Mouse (Mus musculus) limb, embryonic 12.5 days (tissue): ENCODE measurements around the gene Unkl. TPM values are rescaled to one million over a fixed set of nuclear protein-coding genes. Genes with fewer than 3 reads are reported as not detected.

ENCODE experiments used
- ATAC-seq: fragments of 200-750 bp; cut with Nextera tagmentation; 2 replicates; pipeline ENCODE4 v1.8.0; 2017; ENCODE audit warnings: low read depth, moderate TSS enrichment; ENCODE audit not compliant: insufficient number of reproducible peaks, insufficient read depth, low FRiP score, low TSS enrichment
- H3K27ac ChIP-seq: fragments of 300-500 bp; sonication (generic); 2 replicates; pipeline ENCODE4 v1.5.1; 2016; ENCODE audit warnings: mild to moderate bottlenecking, moderate library complexity
- H3K27me3 ChIP-seq: fragments of 300-500 bp; sonication (generic); 2 replicates; pipeline ENCODE4 v1.6.1; 2016; ENCODE audit warnings: mild to moderate bottlenecking, moderate library complexity
- H3K36me3 ChIP-seq: fragments of 300-500 bp; sonication (generic); 2 replicates; pipeline ENCODE4 v1.6.1; 2016; ENCODE audit warnings: mild to moderate bottlenecking, moderate library complexity
- H3K4me1 ChIP-seq: fragments of 300-500 bp; sonication (generic); replicated peaks from 2 replicates; pipeline ENCODE4 v1.6.1; 2016
- H3K4me2 ChIP-seq: fragments of 300-500 bp; sonication (generic); 2 replicates; pipeline ENCODE4 v1.6.1; 2016; ENCODE audit warnings: mild to moderate bottlenecking, moderate library complexity
- H3K4me3 ChIP-seq: fragments of 300-500 bp; sonication (generic); replicated peaks from 2 replicates; pipeline ENCODE4 v1.5.1; 2016; ENCODE audit warnings: mild to moderate bottlenecking
- H3K9ac ChIP-seq: fragments of 300-500 bp; sonication (generic); replicated peaks from 2 replicates; pipeline ENCODE4 v1.6.1; 2016; ENCODE audit warnings: mild to moderate bottlenecking, moderate library complexity
- H3K9me3 ChIP-seq: fragments of 300-500 bp; sonication (generic); 2 replicates; pipeline ENCODE4 v1.6.1; 2016; ENCODE audit warnings: mild to moderate bottlenecking, moderate library complexity
- WGBS: fragments of 180-500 bp; shearing (Covaris S2); methylation state at CpG from one replicate; pipeline ENCODE4 v1.1.7; 2016; 5-methylcytosine and 5-hydroxymethylcytosine counted together
- polyA plus RNA-seq: library from polyadenylated mRNA; unstranded; fragments of >200 nt; fragmentation: Nextera tagmentation; extraction: Ambion mirVana; gene quantifications from 2 replicates; pipeline ENCODE4 v1.2.1, GENCODE M21; 2016

The Unkl gene
- polyA plus RNA-seq, 1 experiment from 2014 or later, result 10.5 TPM

- ATAC-seq, result no peak
- Histone ChIP-seq H3K4me3 (no peak overlapping the region), H3K27ac (no peak overlapping the region), H3K9me3 (no peaks in the 10 kb centered on the region), H3K4me2 (no peak overlapping the region), H3K27me3 (no peaks in the 10 kb centered on the region), H3K36me3 (peaks cover 81% of the 10 kb centered on the region), H3K4me1 (no peaks in the 10 kb centered on the region), H3K9ac (no peak overlapping the region)
- WGBS, result 83% methylated on average over 3 of the region's 3 CpGs
Measured at GRCm38 (mm10) chr17:25264453-25264852, 76.3 kb downstream of the Unkl start.

- Histone ChIP-seq H3K36me3 (peaks cover 51% of the 10 kb centered on the region), H3K4me1 (peaks cover 28% of the 10 kb centered on the region), H3K9ac (peak overlapping the region; percentile 98), H3K9me3 (no peaks in the 10 kb centered on the region), H3K27me3 (no peaks in the 10 kb centered on the region), H3K4me2 (peak overlapping the region; percentile 97), H3K4me3 (peak overlapping the region; percentile 97), H3K27ac (no peak overlapping the region)
- no peak for ATAC-seq
- 84% methylated on average over 2 of the region's 2 CpGs for WGBS
Measured at GRCm38 (mm10) chr17:25270795-25271335, 82.7 kb downstream of the Unkl start.

- Histone ChIP-seq H3K4me3 (peak overlapping the region; percentile 97), H3K9ac (peak overlapping the region; percentile 98), H3K27ac (peak overlapping the region; percentile 99), H3K4me2 (peak overlapping the region; percentile 97), H3K27me3 (no peaks in the 10 kb centered on the region), H3K36me3 (peaks cover 37% of the 10 kb centered on the region), H3K4me1 (peaks cover 28% of the 10 kb centered on the region), H3K9me3 (no peaks in the 10 kb centered on the region)
- under 1% methylated on average over 10 of the region's 10 CpGs for WGBS
- ATAC-seq, result no peak
Measured at GRCm38 (mm10) chr17:25272326-25272725, 84.1 kb downstream of the Unkl start.

GRCm38 (mm10) chr17:25272951-25273705 is 84.9 kb downstream of the Unkl start:
- peak overlapping the region; percentile 99 for H3K27ac ChIP-seq
- H3K9me3 ChIP-seq, result no peaks in the 10 kb centered on the region
- H3K4me2 ChIP-seq, result peak overlapping the region; percentile 97
- peak overlapping the region; percentile 97 for H3K4me3 ChIP-seq
- peaks cover 29% of the 10 kb centered on the region for H3K36me3 ChIP-seq
- ATAC-seq, result peak; percentile 91
- H3K27me3 ChIP-seq, result no peaks in the 10 kb centered on the region
- H3K9ac ChIP-seq, result peak overlapping the region; percentile 98
- peaks cover 28% of the 10 kb centered on the region for H3K4me1 ChIP-seq
- under 1% methylated on average over 91 of the region's 92 CpGs for WGBS

- under 1% methylated on average over 45 of the region's 45 CpGs for WGBS
Measured at GRCm38 (mm10) chr17:25273706-25274501, 85.7 kb downstream of the Unkl start.

GRCm38 (mm10) chr17:25274571-25275346 is 86.6 kb downstream of the Unkl start, which contains the start of gene Ube2i:
TSS of gene Ube2i (minus strand) at chr17:25274622.
- Histone ChIP-seq H3K27me3 (no peaks in the 10 kb centered on the region), H3K9me3 (no peaks in the 10 kb centered on the region), H3K27ac (peak within 1 kb of the TSS; percentile 99), H3K4me1 (peaks cover 28% of the 10 kb centered on the region), H3K4me2 (peak within 1 kb of the TSS; percentile 97), H3K9ac (peak within 1 kb of the TSS; percentile 98), H3K4me3 (peak within 1 kb of the TSS; percentile 97), H3K36me3 (peaks cover 12% of the 10 kb centered on the region)
- 81% methylated on average over 9 of the region's 9 CpGs for WGBS
- no peak for ATAC-seq

More at GRCm38 (mm10) chr17:25273706-25274501, 85.7 kb downstream of the Unkl start:
- H3K4me2 ChIP-seq, result peak overlapping the region; percentile 97
- peaks cover 21% of the 10 kb centered on the region for H3K36me3 ChIP-seq
- ATAC-seq, result peak; percentile 84
- no peaks in the 10 kb centered on the region for H3K27me3 ChIP-seq
- peaks cover 28% of the 10 kb centered on the region for H3K4me1 ChIP-seq
- H3K9me3 ChIP-seq, result no peaks in the 10 kb centered on the region
- H3K27ac ChIP-seq, result peak overlapping the region; percentile 99
- peak overlapping the region; percentile 98 for H3K9ac ChIP-seq
- H3K4me3 ChIP-seq, result peak overlapping the region; percentile 97

GRCm38 (mm10) chr17:25275833-25276232 is 87.6 kb downstream of the Unkl start:
- H3K4me3 ChIP-seq, result no peak overlapping the region
- H3K4me2 ChIP-seq, result no peak overlapping the region
- no peak for ATAC-seq
- 95% methylated on average over 3 of the region's 3 CpGs for WGBS
- peaks cover 2% of the 10 kb centered on the region; the same call in 1 of the 2 replicates for H3K36me3 ChIP-seq
- H3K27me3 ChIP-seq, result no peaks in the 10 kb centered on the region
- no peak overlapping the region for H3K9ac ChIP-seq
- H3K9me3 ChIP-seq, result no peaks in the 10 kb centered on the region
- H3K4me1 ChIP-seq, result peaks cover 21% of the 10 kb centered on the region
- no peak overlapping the region for H3K27ac ChIP-seq

GRCm38 (mm10) chr17:25282133-25282532 is 93.9 kb downstream of the Unkl start:
- Histone ChIP-seq H3K4me2 (no peak overlapping the region), H3K27me3 (no peaks in the 10 kb centered on the region), H3K9ac (no peak overlapping the region), H3K4me3 (no peak overlapping the region), H3K4me1 (no peaks in the 10 kb centered on the region), H3K36me3 (no peaks in the 10 kb centered on the region), H3K9me3 (0 out of 2 replicates have a peak, but pooled peaks cover 4% of the 10 kb centered on the region), H3K27ac (no peak overlapping the region)
- ATAC-seq, result no peak
- WGBS, result 43% methylated on average over 11 of the region's 11 CpGs
